Mouse (Mus musculus) WW6 (cell line): Measurements from ENCODE around the gene Trim3.

ENCODE experiments used
- DNase-seq: peaks from one replicate; pipeline ENCODE4 v3.0.0-alpha.2; 2013; ENCODE audit warnings: low read depth, low spot score

Trim3 gene

DNA sequence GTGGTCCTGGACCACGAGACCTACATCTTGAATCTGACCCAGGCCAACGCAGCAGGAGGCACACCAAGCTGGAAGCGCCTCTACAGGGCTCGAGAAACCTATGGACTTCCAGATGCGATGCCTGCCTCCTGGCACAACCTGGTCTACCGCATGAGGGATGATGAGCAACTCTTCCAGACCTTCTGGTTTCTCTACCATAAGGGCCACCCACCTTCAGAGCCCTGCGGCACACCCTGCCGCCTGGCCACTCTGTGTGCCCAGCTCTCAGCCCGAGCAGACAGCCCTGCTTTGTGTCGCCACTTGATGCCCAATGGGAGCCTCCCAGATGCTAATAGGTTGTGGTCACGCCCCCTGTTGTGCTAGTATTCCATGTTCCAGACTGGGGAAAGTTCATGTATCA lies 75.7 kb downstream of the Trim3 start:
- DNase-seq: no peak

DNA sequence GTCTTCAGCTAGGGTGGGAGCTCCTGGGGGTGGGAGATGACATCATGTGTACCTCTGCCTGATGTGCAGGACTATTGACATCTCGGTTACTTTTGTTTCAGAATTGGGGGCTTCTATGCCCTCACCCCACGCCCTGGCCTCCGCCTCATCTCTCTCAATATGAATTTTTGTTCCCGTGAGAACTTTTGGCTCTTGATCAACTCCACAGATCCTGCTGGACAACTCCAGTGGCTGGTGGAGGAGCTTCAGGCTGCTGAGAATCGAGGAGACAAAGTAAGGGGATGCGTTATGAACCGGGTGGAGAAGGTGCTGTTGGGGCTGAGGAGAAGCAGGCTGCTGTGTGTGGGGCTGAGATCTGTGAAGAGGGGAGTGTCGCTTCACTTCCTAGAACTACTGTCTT lies 77.0 kb downstream of the Trim3 start:
- DNase-seq: no peak

DNA sequence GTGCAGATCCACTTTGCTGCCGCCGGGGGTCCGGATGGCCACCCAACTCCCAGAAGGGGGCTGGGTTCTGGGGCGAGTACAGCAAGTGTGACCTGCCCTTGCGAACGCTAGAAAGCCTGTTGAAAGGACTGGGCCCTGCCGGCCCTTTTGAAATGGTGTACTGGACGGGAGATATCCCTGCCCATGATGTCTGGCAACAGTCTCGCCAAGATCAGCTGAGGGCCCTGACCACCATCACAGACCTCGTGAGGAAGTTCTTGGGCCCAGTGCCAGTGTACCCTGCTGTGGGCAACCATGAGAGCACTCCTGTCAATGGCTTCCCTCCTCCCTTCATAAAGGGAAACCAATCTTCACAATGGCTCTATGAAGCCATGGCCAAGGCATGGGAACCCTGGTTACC lies 77.8 kb downstream of the Trim3 start:
- DNase-seq: no peak
